Mouse (Mus musculus): ENCODE results near the gene Gm45140. TPM values are rescaled to one million over a fixed set of nuclear protein-coding genes. Genes with fewer than 3 reads are reported as not detected.

The Gm45140 gene
- polyA plus RNA-seq, 1 experiment from 2014 or later = 3.3 TPM

- Histone ChIP-seq H3K9ac (no peak overlapping the region), H3K27me3 (replicated peaks) (no peaks in the 10 kb centered on the region), H3K9me3 (no peaks in the 10 kb centered on the region), H3K27ac (no peak overlapping the region), H3K4me2 (replicated peaks) (peak overlapping the region; percentile 94; the same call in 1 of the 2 replicates), H3K4me3 (replicated peaks) (no peak overlapping the region), H3K36me3 (no peaks in the 10 kb centered on the region), H3K4me1 (replicated peaks) (peaks cover 23% of the 10 kb centered on the region)
- 82% methylated on average over 2 of the region's 2 CpGs for WGBS
- no peak for ATAC-seq
Measured at GRCm38 (mm10) chr6:87809144-87809543, 26.5 kb downstream of the Gm45140 start.

- WGBS = 55% methylated on average over 3 of the region's 3 CpGs
- Histone ChIP-seq H3K4me1 (replicated peaks) (peaks cover 23% of the 10 kb centered on the region), H3K9me3 (no peaks in the 10 kb centered on the region), H3K4me2 (replicated peaks) (no peak overlapping the region), H3K36me3 (no peaks in the 10 kb centered on the region), H3K27ac (no peak overlapping the region), H3K4me3 (replicated peaks) (no peak overlapping the region), H3K27me3 (replicated peaks) (no peaks in the 10 kb centered on the region), H3K9ac (no peak overlapping the region)
- ATAC-seq = no peak
Measured at GRCm38 (mm10) chr6:87808521-87808920, 27.1 kb downstream of the Gm45140 start.

GRCm38 (mm10) chr6:87807735-87808440 is 27.7 kb downstream of the Gm45140 start:
- Histone ChIP-seq H3K4me3 (replicated peaks) (no peak overlapping the region), H3K4me1 (replicated peaks) (peaks cover 23% of the 10 kb centered on the region), H3K9ac (no peak overlapping the region), H3K27ac (no peak overlapping the region), H3K4me2 (replicated peaks) (no peak overlapping the region), H3K27me3 (replicated peaks) (no peaks in the 10 kb centered on the region), H3K9me3 (no peaks in the 10 kb centered on the region), H3K36me3 (no peaks in the 10 kb centered on the region)
- 84% methylated on average over 4 of the region's 4 CpGs for WGBS
- no peak for ATAC-seq

GRCm38 (mm10) chr6:87806857-87807256 is 28.7 kb downstream of the Gm45140 start:
- Histone ChIP-seq H3K9ac (no peak overlapping the region), H3K27me3 (replicated peaks) (no peaks in the 10 kb centered on the region), H3K4me3 (replicated peaks) (no peak overlapping the region), H3K27ac (no peak overlapping the region), H3K9me3 (no peaks in the 10 kb centered on the region), H3K36me3 (no peaks in the 10 kb centered on the region), H3K4me1 (replicated peaks) (peaks cover 18% of the 10 kb centered on the region), H3K4me2 (replicated peaks) (no peak overlapping the region)
- no peak for ATAC-seq
- WGBS = 66% methylated on average over 2 of the region's 2 CpGs

GRCm38 (mm10) chr6:87806028-87806427 is 29.6 kb downstream of the Gm45140 start:
- peaks cover 18% of the 10 kb centered on the region for H3K4me1 ChIP-seq (replicated peaks)
- no peak overlapping the region for H3K27ac ChIP-seq
- ATAC-seq = no peak
- no peak overlapping the region for H3K4me3 ChIP-seq (replicated peaks)
- WGBS = 82% methylated on average over 2 of the region's 2 CpGs
- no peak overlapping the region for H3K9ac ChIP-seq
- H3K27me3 ChIP-seq (replicated peaks) = no peaks in the 10 kb centered on the region
- H3K36me3 ChIP-seq = no peaks in the 10 kb centered on the region
- no peaks in the 10 kb centered on the region for H3K9me3 ChIP-seq
- no peak overlapping the region for H3K4me2 ChIP-seq (replicated peaks)

GRCm38 (mm10) chr6:87805448-87805847 is 30.1 kb downstream of the Gm45140 start:
- no peak overlapping the region for H3K9ac ChIP-seq
- no peaks in the 10 kb centered on the region for H3K27me3 ChIP-seq (replicated peaks)
- H3K36me3 ChIP-seq = no peaks in the 10 kb centered on the region
- no peak overlapping the region for H3K4me3 ChIP-seq (replicated peaks)
- peaks cover 15% of the 10 kb centered on the region for H3K4me1 ChIP-seq (replicated peaks)
- no peak for ATAC-seq
- H3K27ac ChIP-seq = no peak overlapping the region
- no peak overlapping the region for H3K4me2 ChIP-seq (replicated peaks)
- 85% methylated on average over 7 of the region's 7 CpGs for WGBS
- H3K9me3 ChIP-seq = no peaks in the 10 kb centered on the region

- Histone ChIP-seq H3K36me3 (no peaks in the 10 kb centered on the region), H3K27ac (no peak overlapping the region), H3K4me2 (replicated peaks) (no peak overlapping the region), H3K9me3 (no peaks in the 10 kb centered on the region), H3K4me3 (replicated peaks) (no peak overlapping the region), H3K27me3 (replicated peaks) (no peaks in the 10 kb centered on the region), H3K4me1 (replicated peaks) (peaks cover 10% of the 10 kb centered on the region; the same call in 1 of the 2 replicates), H3K9ac (no peak overlapping the region)
- WGBS = 65% methylated on average over 7 of the region's 7 CpGs
- no peak for ATAC-seq
Measured at GRCm38 (mm10) chr6:87804886-87805285, 30.7 kb downstream of the Gm45140 start.

GRCm38 (mm10) chr6:87804036-87804435 is 31.6 kb downstream of the Gm45140 start:
- Histone ChIP-seq H3K4me3 (replicated peaks) (no peak overlapping the region), H3K4me2 (replicated peaks) (no peak overlapping the region), H3K36me3 (no peaks in the 10 kb centered on the region), H3K9ac (no peak overlapping the region), H3K27ac (no peak overlapping the region), H3K4me1 (replicated peaks) (peaks cover 3% of the 10 kb centered on the region; the same call in 1 of the 2 replicates), H3K27me3 (replicated peaks) (no peaks in the 10 kb centered on the region), H3K9me3 (no peaks in the 10 kb centered on the region)
- WGBS = 97% methylated on average over 1 of the region's 1 CpGs
- no peak for ATAC-seq

- Histone ChIP-seq H3K27me3 (replicated peaks) (no peaks in the 10 kb centered on the region), H3K4me1 (replicated peaks) (peaks cover 6% of the 10 kb centered on the region; the same call in 1 of the 2 replicates), H3K27ac (no peak overlapping the region), H3K9ac (no peak overlapping the region), H3K4me3 (replicated peaks) (no peak overlapping the region), H3K36me3 (no peaks in the 10 kb centered on the region), H3K9me3 (no peaks in the 10 kb centered on the region), H3K4me2 (replicated peaks) (no peak overlapping the region)
- ATAC-seq = no peak
- 81% methylated on average over 7 of the region's 7 CpGs for WGBS
Measured at GRCm38 (mm10) chr6:87802462-87802861, 33.1 kb downstream of the Gm45140 start.

GRCm38 (mm10) chr6:87799576-87799975 is 36.0 kb downstream of the Gm45140 start:
- 91% methylated on average over 6 of the region's 6 CpGs for WGBS
- Histone ChIP-seq H3K9me3 (no peaks in the 10 kb centered on the region), H3K9ac (no peak overlapping the region), H3K4me2 (replicated peaks) (no peak overlapping the region), H3K4me3 (replicated peaks) (no peak overlapping the region), H3K36me3 (no peaks in the 10 kb centered on the region), H3K27ac (no peak overlapping the region), H3K27me3 (replicated peaks) (no peaks in the 10 kb centered on the region), H3K4me1 (replicated peaks) (0 out of 2 replicates have a peak, but pooled peaks cover 3% of the 10 kb centered on the region)
- no peak for ATAC-seq

- H3K27me3 ChIP-seq (replicated peaks) = no peaks in the 10 kb centered on the region
- H3K4me2 ChIP-seq (replicated peaks) = no peak overlapping the region
- no peak overlapping the region for H3K9ac ChIP-seq
- H3K9me3 ChIP-seq = no peaks in the 10 kb centered on the region
- no peak overlapping the region for H3K27ac ChIP-seq
- 0 out of 2 replicates have a peak, but pooled peaks cover 3% of the 10 kb centered on the region for H3K36me3 ChIP-seq
- H3K4me1 ChIP-seq (replicated peaks) = 0 out of 2 replicates have a peak, but pooled peaks cover 3% of the 10 kb centered on the region
- H3K4me3 ChIP-seq (replicated peaks) = no peak overlapping the region
- no peak for ATAC-seq
- WGBS = 20% methylated on average over 2 of the region's 2 CpGs
Measured at GRCm38 (mm10) chr6:87797321-87797720, 38.3 kb downstream of the Gm45140 start.

GRCm38 (mm10) chr6:87796251-87796880 is 39.2 kb downstream of the Gm45140 start:
- Histone ChIP-seq H3K36me3 (0 out of 2 replicates have a peak, but pooled peaks cover 7% of the 10 kb centered on the region), H3K9ac (no peak overlapping the region), H3K27ac (no peak overlapping the region), H3K4me2 (replicated peaks) (no peak overlapping the region), H3K4me1 (replicated peaks) (0 out of 2 replicates have a peak, but pooled peaks cover 3% of the 10 kb centered on the region), H3K9me3 (no peaks in the 10 kb centered on the region), H3K4me3 (replicated peaks) (no peak overlapping the region), H3K27me3 (replicated peaks) (no peaks in the 10 kb centered on the region)
- ATAC-seq = no peak
- WGBS = 81% methylated on average over 6 of the region's 6 CpGs

All from intestine, embryonic 15.5 days (tissue).